Comparison of ENCODE assay signal across 26 mouse cellular contexts in genomic region chr7:64519521-64519920, GRCm38 (mm10). TPM values are rescaled to one million over a fixed set of nuclear protein-coding genes. Genes with fewer than 3 reads are reported as not detected.
A peak's percentile ranks its signal among the peaks of the same experiment; 100 is the strongest.
DNase-seq lines count a peak whose midpoint lies in the region; ATAC-seq and TF ChIP-seq lines count a peak whose summit lies in the region.
"Had no signal": no experiment of that assay in that cellular context is flagged by ENCODE, and none has a peak within 500 bp of the region (broad histone marks: within the 10 kb centered on the region; RNA-seq: fewer than 3 reads in every experiment).

No protein-coding gene starts in this region.

- no peak for DNase-seq in cerebellum, adult 2 months
- DNase-seq in cerebellum, adult 11 months = no peak
- DNase-seq in midbrain, embryonic 11.5 days (ENCODE audit: low spot score, missing footprints) = peak; percentile 56
- DNase-seq in R1 (ENCODE audit: low read depth, low spot score) = peak; percentile 14
- DNase-seq: adrenal gland, postnatal 14 days; forebrain, postnatal 0 days; heart, postnatal 14 days; kidney, adult 8-10 months; liver, embryonic 13.5 days; lung, adult 18-20 months; lung, postnatal 4 days; right cerebral cortex, postnatal 14 days had no signal

- no peak for TF ChIP-seq POLR2A in cerebellum, adult 2 months (IDR thresholded peaks at IDR 0.05; ENCODE audit: borderline replicate concordance, insufficient read depth, low read length)

- no peak for TF ChIP-seq CTCF in cerebellum, adult 2 months (IDR thresholded peaks at IDR 0.05; ENCODE audit: borderline replicate concordance, insufficient read depth, low read depth, low read length)
- TF ChIP-seq CTCF in intestine, postnatal 0 days (IDR thresholded peaks at IDR 0.05; ENCODE audit: low read depth) = 0 out of 2 replicates have a peak, but pooled peaks have one; percentile 4

- H3K4me1 ChIP-seq in cerebellum, adult 2 months (ENCODE audit: control insufficient read depth, insufficient read depth, low read length) = peaks cover 32% of the 10 kb centered on the region
- no peaks in the 10 kb centered on the region for H3K4me1 ChIP-seq in intestine, postnatal 0 days (replicated peaks; ENCODE audit: control insufficient read depth, insufficient read depth, low read length)
- H3K4me1 ChIP-seq in intestine, embryonic 15.5 days (replicated peaks) = no peaks in the 10 kb centered on the region
- H3K4me1 ChIP-seq in midbrain, embryonic 11.5 days (ENCODE audit: control insufficient read depth, insufficient read depth, low read length) = no peaks in the 10 kb centered on the region
- H3K4me1 ChIP-seq in midbrain, embryonic 15.5 days = peaks cover 10% of the 10 kb centered on the region; the same call in 1 of the 2 replicates
- H3K4me1 ChIP-seq: embryonic facial prominence, embryonic 10.5 days; embryonic facial prominence, embryonic 15.5 days; limb, embryonic 13.5 days; liver, embryonic 13.5 days; megakaryocyte, embryonic 14.5 days had no signal

- H3K27me3 ChIP-seq in cerebellum, adult 2 months (ENCODE audit: control insufficient read depth, insufficient read depth, low read length) = no peaks in the 10 kb centered on the region
- H3K27me3 ChIP-seq in intestine, postnatal 0 days (replicated peaks; ENCODE audit: control insufficient read depth, insufficient read depth, low read length) = no peaks in the 10 kb centered on the region
- H3K27me3 ChIP-seq in intestine, embryonic 15.5 days (replicated peaks) = no peaks in the 10 kb centered on the region
- no peaks in the 10 kb centered on the region for H3K27me3 ChIP-seq in midbrain, embryonic 11.5 days (ENCODE audit: control insufficient read depth, insufficient read depth, low read length)
- H3K27me3 ChIP-seq in midbrain, embryonic 15.5 days (replicated peaks) = no peaks in the 10 kb centered on the region
- H3K27me3 ChIP-seq: embryonic facial prominence, embryonic 15.5 days; forebrain, embryonic 12.5 days; hindbrain, embryonic 13.5 days; limb, embryonic 13.5 days; liver, embryonic 13.5 days; megakaryocyte, embryonic 14.5 days; neural tube, embryonic 15.5 days had no signal

- ATAC-seq in intestine, postnatal 0 days = no peak
- ATAC-seq in intestine, embryonic 15.5 days = no peak
- ATAC-seq in midbrain, embryonic 11.5 days (ENCODE audit: low FRiP score) = no peak
- no peak for ATAC-seq in midbrain, embryonic 15.5 days (replicated peaks)
- ATAC-seq: forebrain, postnatal 0 days; lung, postnatal 0 days; Patski had no signal

- peak overlapping the region; percentile 8 for H3K27ac ChIP-seq in cerebellum, adult 2 months (ENCODE audit: insufficient read depth, low read length)
- H3K27ac ChIP-seq in intestine, postnatal 0 days (ENCODE audit: low read depth, low read length) = no peak overlapping the region
- no peak overlapping the region for H3K27ac ChIP-seq in intestine, embryonic 15.5 days
- no peak overlapping the region for H3K27ac ChIP-seq in midbrain, embryonic 11.5 days (ENCODE audit: low read depth, low read length)
- H3K27ac ChIP-seq in midbrain, embryonic 15.5 days = no peak overlapping the region
- H3K27ac ChIP-seq: embryonic facial prominence, embryonic 10.5 days; embryonic facial prominence, embryonic 15.5 days; forebrain, embryonic 12.5 days; hindbrain, embryonic 13.5 days; kidney, postnatal 0 days; limb, embryonic 13.5 days; liver, embryonic 13.5 days; neural tube, embryonic 15.5 days had no signal

- 77% methylated on average over 5 of the region's 5 CpGs for WGBS in cerebellum, adult 2 months
- 70% methylated on average over 5 of the region's 5 CpGs for WGBS in intestine, postnatal 0 days
- 57% methylated on average over 5 of the region's 5 CpGs for WGBS in intestine, embryonic 15.5 days
- 71% methylated on average over 5 of the region's 5 CpGs for WGBS in midbrain, embryonic 11.5 days
- 75% methylated on average over 5 of the region's 5 CpGs for WGBS in midbrain, embryonic 15.5 days

- H3K9me3 ChIP-seq in intestine, postnatal 0 days (ENCODE audit: control insufficient read depth) = no peaks in the 10 kb centered on the region
- no peaks in the 10 kb centered on the region for H3K9me3 ChIP-seq in intestine, embryonic 15.5 days
- H3K9me3 ChIP-seq in midbrain, embryonic 11.5 days (ENCODE audit: control insufficient read depth, low read length) = no peaks in the 10 kb centered on the region
- no peaks in the 10 kb centered on the region for H3K9me3 ChIP-seq in midbrain, embryonic 15.5 days
- H3K9me3 ChIP-seq: embryonic facial prominence, embryonic 10.5 days; embryonic facial prominence, embryonic 15.5 days; forebrain, embryonic 12.5 days; hindbrain, embryonic 13.5 days; limb, embryonic 13.5 days; neural tube, embryonic 15.5 days had no signal

- no peak overlapping the region for H3K9ac ChIP-seq in intestine, postnatal 0 days (ENCODE audit: low read depth, low read length)
- no peak overlapping the region for H3K9ac ChIP-seq in intestine, embryonic 15.5 days
- H3K9ac ChIP-seq in midbrain, embryonic 11.5 days (ENCODE audit: low read length) = no peak overlapping the region
- H3K9ac ChIP-seq in midbrain, embryonic 15.5 days = no peak overlapping the region
- H3K9ac ChIP-seq: embryonic facial prominence, embryonic 15.5 days; forebrain, embryonic 12.5 days; forebrain, postnatal 0 days; hindbrain, embryonic 13.5 days; limb, embryonic 13.5 days; liver, embryonic 13.5 days; neural tube, embryonic 15.5 days had no signal

- H3K36me3 ChIP-seq in intestine, postnatal 0 days (ENCODE audit: control insufficient read depth, insufficient read depth) = no peaks in the 10 kb centered on the region
- no peaks in the 10 kb centered on the region for H3K36me3 ChIP-seq in intestine, embryonic 15.5 days
- H3K36me3 ChIP-seq in midbrain, embryonic 11.5 days (ENCODE audit: control insufficient read depth, insufficient read depth, low read length) = peaks cover 4% of the 10 kb centered on the region; the same call in 1 of the 2 replicates
- H3K36me3 ChIP-seq in midbrain, embryonic 15.5 days (replicated peaks) = no peaks in the 10 kb centered on the region
- H3K36me3 ChIP-seq: embryonic facial prominence, embryonic 10.5 days; embryonic facial prominence, embryonic 15.5 days; forebrain, embryonic 12.5 days; hindbrain, embryonic 13.5 days; limb, embryonic 13.5 days; liver, embryonic 13.5 days had no signal

- H3K4me2 ChIP-seq in intestine, postnatal 0 days (replicated peaks; ENCODE audit: low read depth) = no peak overlapping the region
- H3K4me2 ChIP-seq in intestine, embryonic 15.5 days (replicated peaks) = no peak overlapping the region
- no peak overlapping the region for H3K4me2 ChIP-seq in midbrain, embryonic 11.5 days
- no peak overlapping the region for H3K4me2 ChIP-seq in midbrain, embryonic 15.5 days
- H3K4me2 ChIP-seq: embryonic facial prominence, embryonic 15.5 days; forebrain, embryonic 12.5 days; hindbrain, embryonic 13.5 days; limb, embryonic 13.5 days; liver, embryonic 13.5 days; neural tube, embryonic 15.5 days had no signal

- no peak overlapping the region for H3K4me3 ChIP-seq in cerebellum, adult 2 months (replicated peaks; ENCODE audit: insufficient read depth, low read depth, low read length)
- no peak overlapping the region for H3K4me3 ChIP-seq in intestine, postnatal 0 days (ENCODE audit: low read depth, low read length)
- no peak overlapping the region for H3K4me3 ChIP-seq in intestine, embryonic 15.5 days (replicated peaks)
- no peak overlapping the region for H3K4me3 ChIP-seq in midbrain, embryonic 11.5 days (ENCODE audit: low read depth, low read length)
- no peak overlapping the region for H3K4me3 ChIP-seq in midbrain, embryonic 15.5 days
- H3K4me3 ChIP-seq: embryonic facial prominence, embryonic 10.5 days; embryonic facial prominence, embryonic 15.5 days; forebrain, embryonic 12.5 days; hindbrain, embryonic 13.5 days; limb, embryonic 13.5 days; liver, embryonic 13.5 days; megakaryocyte, embryonic 14.5 days; neural tube, embryonic 15.5 days had no signal

RNA-seq across cellular contexts. Expression of gene Apba2, which starts 18.0 kb away (rescaled TPM):
- polyA plus RNA-seq in cerebellum, adult 2 months (2012; rRNA removed) = 167 and 182 TPM in 2 replicates
- 4.1 and 4.3 TPM in 2 replicates for polyA plus RNA-seq in intestine, postnatal 0 days (2015; fragmentation: Nextera tagmentation; extraction: Ambion mirVana)
- polyA plus RNA-seq in intestine, embryonic 15.5 days (2015; fragmentation: Nextera tagmentation; extraction: Ambion mirVana) = 5.2 and 6.2 TPM in 2 replicates
- 68.3 and 82.4 TPM in 2 replicates for polyA plus RNA-seq in midbrain, embryonic 11.5 days (2014; fragmentation: Nextera tagmentation; extraction: Ambion mirVana)
- 199 and 201 TPM in 2 replicates for polyA plus RNA-seq in midbrain, embryonic 15.5 days (2015; fragmentation: Nextera tagmentation; extraction: Ambion mirVana)
- polyA plus RNA-seq: C2C12, Patski had no signal

Comparison
In these comparisons a context has a peak if more than half of its experiments do, and no peak if none do; other contexts are left out.
1. DNase-seq: peak in midbrain, embryonic 11.5 days (single experiment) and R1 (single experiment); none in cerebellum, adult 2 months (0 of 2) and cerebellum, adult 11 months (single experiment).